Mouse (Mus musculus) limb, embryonic 11.5 days (tissue): ENCODE data around the gene Adcy1. TPM values are rescaled to one million over a fixed set of nuclear protein-coding genes. Genes with fewer than 3 reads are reported as not detected.

Experiments
- ATAC-seq: fragments of 200-750 bp; cut with Nextera tagmentation; 2 replicates; pipeline ENCODE4 v1.8.0; 2017; ENCODE audit warnings: low read depth; ENCODE audit not compliant: insufficient number of reproducible peaks, low FRiP score, low TSS enrichment
- DNase-seq: peaks from one replicate; pipeline ENCODE4 v3.0.0-alpha.2; 2015; ENCODE audit warnings: low spot score
- H3K27ac ChIP-seq: fragments of 300-500 bp; sonication (generic); replicated peaks from 2 replicates; pipeline ENCODE4 v1.5.1; 2014; ENCODE audit warnings: low read depth, mild to moderate bottlenecking, low read length
- H3K27me3 ChIP-seq: fragments of 300-500 bp; sonication (generic); 2 replicates; pipeline ENCODE4 v1.6.1; 2014; ENCODE audit warnings: mild to moderate bottlenecking, low read length, mixed read lengths; ENCODE audit not compliant: control insufficient read depth, insufficient read depth
- H3K36me3 ChIP-seq: fragments of 300-500 bp; sonication (generic); 2 replicates; pipeline ENCODE4 v1.6.1; 2014; ENCODE audit warnings: mild to moderate bottlenecking, low read length, moderate library complexity, mixed read lengths; ENCODE audit not compliant: control insufficient read depth, insufficient read depth
- H3K4me1 ChIP-seq: fragments of 300-500 bp; sonication (generic); 2 replicates; pipeline ENCODE4 v1.6.1; 2014; ENCODE audit warnings: low read length, mixed read lengths; ENCODE audit not compliant: control insufficient read depth, insufficient read depth
- H3K4me2 ChIP-seq: fragments of 300-500 bp; sonication (generic); 2 replicates; pipeline ENCODE4 v1.6.1; 2014; ENCODE audit warnings: low read depth, mild to moderate bottlenecking, moderate library complexity; ENCODE audit not compliant: severe bottlenecking
- H3K4me3 ChIP-seq: fragments of 300-500 bp; sonication (generic); 2 replicates; pipeline ENCODE4 v1.5.1; 2014; ENCODE audit warnings: low read depth, low read length
- H3K9ac ChIP-seq: fragments of 300-500 bp; sonication (generic); 2 replicates; pipeline ENCODE4 v1.6.1; 2014; ENCODE audit warnings: mild to moderate bottlenecking, low read length
- H3K9me3 ChIP-seq: fragments of 300-500 bp; sonication (generic); 2 replicates; pipeline ENCODE4 v1.6.1; 2016; ENCODE audit warnings: low read length; ENCODE audit not compliant: control insufficient read depth
- WGBS: fragments of 180-500 bp; shearing (Covaris S2); extraction: QIAGEN DNeasy Blood & Tissue Kit; methylation state at CpG from one replicate; pipeline ENCODE4 v1.1.7; 2014; 5-methylcytosine and 5-hydroxymethylcytosine counted together
- polyA plus RNA-seq: library from polyadenylated mRNA; unstranded; fragments of >200 nt; fragmentation: Nextera tagmentation; extraction: Ambion mirVana; gene quantifications from 2 replicates; pipeline ENCODE4 v1.2.1, GENCODE M21; 2014

Gene Adcy1
- polyA plus RNA-seq, 1 experiment from 2014 or later: 0.92 TPM

- no peak overlapping the region for H3K27ac ChIP-seq
- WGBS: 81% methylated on average over 4 of the region's 4 CpGs
Measured at GRCm38 (mm10) chr11:7160637-7161101, 97.4 kb downstream of the Adcy1 start.

GRCm38 (mm10) chr11:7161502-7162174 is 98.3 kb downstream of the Adcy1 start:
- ATAC-seq (no peak), DNase-seq (peak; percentile 53)
- 81% methylated on average over 8 of the region's 8 CpGs for WGBS
- Histone ChIP-seq H3K4me2 (no peak overlapping the region), H3K36me3 (no peaks in the 10 kb centered on the region), H3K9me3 (no peaks in the 10 kb centered on the region), H3K9ac (no peak overlapping the region), H3K4me1 (no peaks in the 10 kb centered on the region), H3K27ac (no peak overlapping the region), H3K4me3 (no peak overlapping the region), H3K27me3 (no peaks in the 10 kb centered on the region)

More at GRCm38 (mm10) chr11:7160637-7161101, 97.4 kb downstream of the Adcy1 start:
- ATAC-seq (no peak), DNase-seq (no peak)
- Histone ChIP-seq H3K27me3 (no peaks in the 10 kb centered on the region), H3K4me2 (no peak overlapping the region), H3K4me1 (no peaks in the 10 kb centered on the region), H3K9me3 (no peaks in the 10 kb centered on the region), H3K4me3 (no peak overlapping the region), H3K36me3 (no peaks in the 10 kb centered on the region), H3K9ac (no peak overlapping the region)

GRCm38 (mm10) chr11:7164416-7164815 is 101.1 kb downstream of the Adcy1 start:
- WGBS: 88% methylated on average over 4 of the region's 4 CpGs

GRCm38 (mm10) chr11:7169645-7170044 is 106.4 kb downstream of the Adcy1 start:
- no peaks in the 10 kb centered on the region for H3K4me1 ChIP-seq
- 95% methylated on average over 1 of the region's 1 CpGs for WGBS
- H3K4me2 ChIP-seq: no peak overlapping the region
- H3K27ac ChIP-seq: no peak overlapping the region
- no peak overlapping the region for H3K4me3 ChIP-seq
- H3K9me3 ChIP-seq: no peaks in the 10 kb centered on the region
- ATAC-seq (no peak), DNase-seq (no peak)
- H3K9ac ChIP-seq: no peak overlapping the region
- H3K36me3 ChIP-seq: no peaks in the 10 kb centered on the region
- H3K27me3 ChIP-seq: no peaks in the 10 kb centered on the region

More at GRCm38 (mm10) chr11:7164416-7164815, 101.1 kb downstream of the Adcy1 start:
- ATAC-seq (no peak), DNase-seq (no peak)
- no peaks in the 10 kb centered on the region for H3K4me1 ChIP-seq
- H3K36me3 ChIP-seq: no peaks in the 10 kb centered on the region
- no peaks in the 10 kb centered on the region for H3K9me3 ChIP-seq
- H3K9ac ChIP-seq: no peak overlapping the region
- H3K27ac ChIP-seq: no peak overlapping the region
- H3K4me2 ChIP-seq: no peak overlapping the region
- no peaks in the 10 kb centered on the region for H3K27me3 ChIP-seq
- H3K4me3 ChIP-seq: no peak overlapping the region

GRCm38 (mm10) chr11:7173664-7174063 is 110.4 kb downstream of the Adcy1 start:
- WGBS: 84% methylated on average over 6 of the region's 6 CpGs
- no peak overlapping the region for H3K9ac ChIP-seq
- no peak overlapping the region for H3K4me3 ChIP-seq
- no peaks in the 10 kb centered on the region for H3K36me3 ChIP-seq
- DNase-seq (no peak), ATAC-seq (no peak)
- H3K9me3 ChIP-seq: no peaks in the 10 kb centered on the region
- no peaks in the 10 kb centered on the region for H3K4me1 ChIP-seq
- H3K27me3 ChIP-seq: no peaks in the 10 kb centered on the region
- H3K27ac ChIP-seq: no peak overlapping the region
- H3K4me2 ChIP-seq: no peak overlapping the region

GRCm38 (mm10) chr11:7178724-7179123 is 115.4 kb downstream of the Adcy1 start:
- ATAC-seq: no peak
- WGBS: 76% methylated on average over 4 of the region's 4 CpGs
- no peaks in the 10 kb centered on the region for H3K9me3 ChIP-seq
- no peaks in the 10 kb centered on the region for H3K4me1 ChIP-seq
- no peaks in the 10 kb centered on the region for H3K36me3 ChIP-seq
- no peak overlapping the region for H3K4me3 ChIP-seq
- no peak overlapping the region for H3K9ac ChIP-seq
- H3K27ac ChIP-seq: no peak overlapping the region
- no peaks in the 10 kb centered on the region for H3K27me3 ChIP-seq
- no peak overlapping the region for H3K4me2 ChIP-seq
- no peak for DNase-seq

- Histone ChIP-seq H3K27me3 (no peaks in the 10 kb centered on the region), H3K9ac (no peak overlapping the region), H3K36me3 (no peaks in the 10 kb centered on the region), H3K27ac (no peak overlapping the region), H3K4me1 (no peaks in the 10 kb centered on the region), H3K4me2 (no peak overlapping the region), H3K4me3 (no peak overlapping the region), H3K9me3 (no peaks in the 10 kb centered on the region)
- WGBS: 87% methylated on average over 2 of the region's 2 CpGs
- DNase-seq (no peak), ATAC-seq (no peak)
Measured at GRCm38 (mm10) chr11:7179276-7179675, 116.0 kb downstream of the Adcy1 start.

GRCm38 (mm10) chr11:7182409-7183042 is 119.2 kb downstream of the Adcy1 start:
- Histone ChIP-seq H3K4me2 (no peak overlapping the region), H3K9ac (no peak overlapping the region), H3K27me3 (no peaks in the 10 kb centered on the region), H3K27ac (no peak overlapping the region), H3K4me1 (no peaks in the 10 kb centered on the region), H3K4me3 (no peak overlapping the region), H3K9me3 (no peaks in the 10 kb centered on the region), H3K36me3 (no peaks in the 10 kb centered on the region)
- WGBS: 69% methylated on average over 8 of the region's 8 CpGs
- ATAC-seq (no peak), DNase-seq (no peak)
